Mouse (Mus musculus): ENCODE data around the gene Pnmal1. TPM values are rescaled to one million over a fixed set of nuclear protein-coding genes. Genes with fewer than 3 reads are reported as not detected.

The Pnmal1 gene
- under 1 TPM; 0.16 to 0.21 TPM for total RNA-seq (2021)
- long read RNA-seq, experiment 1, result 0 reads
- long read RNA-seq, experiment 2, result 0 reads

DNA sequence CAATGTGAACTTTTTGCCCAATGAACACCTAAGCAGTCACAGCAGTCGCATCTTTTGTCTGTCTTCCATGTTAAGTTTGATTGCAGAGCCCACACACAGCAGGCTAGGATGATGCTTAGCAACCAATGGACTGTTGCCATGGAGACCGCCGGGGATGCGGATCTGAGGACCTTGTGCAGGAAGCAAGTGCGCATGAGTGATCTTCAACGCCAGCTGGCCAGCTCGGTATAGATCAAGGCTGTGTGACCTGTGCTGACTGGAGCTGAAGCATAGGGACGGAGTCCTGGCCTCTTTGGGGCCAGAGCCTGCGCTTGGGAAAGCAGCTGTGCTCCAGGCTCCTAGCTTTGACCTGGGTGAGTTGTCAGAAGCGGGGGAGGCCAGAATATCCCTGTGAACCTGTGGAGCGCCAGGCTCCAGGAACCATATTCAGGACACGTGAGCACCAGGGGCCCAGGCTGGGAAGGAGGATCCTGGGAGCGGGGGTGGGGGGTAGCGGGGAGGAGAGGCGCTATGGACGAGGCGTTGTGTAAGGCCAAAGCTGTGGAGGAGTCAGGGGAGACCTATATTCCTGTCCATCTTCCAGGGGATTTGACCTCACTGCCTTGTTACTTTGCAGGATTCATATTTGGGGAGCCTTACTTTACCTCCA is at the start of gene Pnmal1:
Gene Pnmal1 (plus strand): TSS at position 141 of the 649 bp plus-strand sequence.
- no peak for DNase-seq

DNA sequence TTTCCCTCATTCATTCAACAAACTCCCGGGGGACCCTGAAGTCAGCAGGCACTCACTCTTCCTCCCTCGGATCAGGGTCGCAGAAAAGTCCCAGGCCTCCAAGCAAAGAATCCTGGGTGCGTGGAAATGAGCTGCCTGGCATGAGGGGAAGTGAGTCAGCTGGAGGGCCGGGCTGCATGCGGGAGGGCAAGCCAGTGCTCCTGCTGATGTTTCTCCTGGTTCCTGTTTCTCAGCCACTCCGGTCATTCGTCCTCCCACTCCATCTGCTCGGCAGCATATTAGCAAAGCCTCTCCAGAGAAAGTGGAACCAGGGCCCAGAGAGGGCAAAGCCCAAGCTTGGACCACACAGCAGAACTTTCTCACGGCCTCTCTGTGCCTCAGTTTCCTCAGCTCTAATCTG is 49.6 kb upstream of the Pnmal1 start:
- no peak for DNase-seq

DNA sequence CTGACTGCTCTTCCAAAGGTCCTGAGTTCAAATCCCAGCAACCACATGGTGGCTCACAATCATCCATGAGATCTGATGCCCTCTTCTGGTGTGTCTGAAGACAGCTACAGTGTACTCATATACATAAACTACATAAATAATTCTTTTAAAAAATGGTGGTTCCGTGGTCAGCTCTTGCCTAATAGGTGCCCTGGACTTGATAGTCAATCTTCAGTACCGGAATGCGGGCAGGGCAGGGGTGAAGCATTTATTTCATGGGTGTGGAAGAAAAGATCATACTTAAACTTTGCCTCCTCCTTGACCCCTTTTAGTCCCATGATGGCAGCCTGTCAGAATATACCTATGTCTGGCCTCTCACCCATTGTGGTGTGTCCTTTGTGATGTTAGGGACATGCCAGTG is 47.6 kb upstream of the Pnmal1 start:
- no peak for DNase-seq

DNA sequence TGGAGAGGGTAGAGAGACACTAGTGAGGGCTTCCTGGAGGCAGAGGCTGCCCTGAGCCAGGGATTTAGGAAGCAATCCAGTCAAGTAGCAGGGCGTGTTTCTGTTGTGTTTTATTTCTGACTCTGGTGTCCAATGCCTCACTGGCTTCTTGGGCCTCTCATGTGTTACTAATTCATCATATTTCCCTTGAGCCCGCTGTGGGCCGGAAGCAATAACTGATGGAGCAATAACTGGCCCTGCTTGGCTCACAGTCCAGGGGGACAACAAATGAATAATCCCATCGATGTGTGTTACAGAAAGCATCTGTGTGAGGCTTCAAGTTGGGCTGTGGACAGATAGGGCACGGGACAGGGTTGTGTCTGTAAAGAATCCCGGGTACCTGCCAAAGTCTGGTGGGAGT is 47.1 kb upstream of the Pnmal1 start:
- no peak for DNase-seq

DNA sequence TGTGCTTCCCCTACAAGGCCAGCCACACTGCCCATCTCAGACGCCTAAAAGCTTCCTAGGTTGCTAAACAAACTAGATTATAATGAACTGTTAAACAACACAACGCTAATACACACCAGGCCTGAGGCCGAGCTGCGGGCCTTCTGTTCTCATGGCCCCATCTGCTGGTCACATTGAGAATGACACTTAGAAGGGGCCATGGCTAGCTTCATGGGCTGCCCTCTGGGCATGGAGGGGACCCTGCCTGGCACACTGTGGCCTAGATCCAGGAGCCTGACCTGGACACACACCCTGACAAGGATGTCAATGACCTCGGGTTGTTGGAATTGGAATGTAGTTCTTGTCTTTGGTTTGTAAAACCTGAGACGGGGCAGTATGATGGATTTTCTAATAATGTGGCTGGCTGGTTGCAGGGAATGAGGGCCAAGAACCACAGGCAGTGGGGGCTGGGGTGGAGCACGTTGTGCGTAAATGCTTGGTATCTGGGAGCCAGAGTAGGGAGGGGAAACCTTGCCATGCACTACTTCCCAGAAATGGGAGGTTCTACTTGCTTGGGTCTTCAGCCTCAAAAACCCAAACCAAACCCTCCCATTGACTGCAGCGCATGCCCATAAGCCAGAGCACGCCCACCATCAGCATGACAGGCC is 45.5 kb upstream of the Pnmal1 start:
- peak; percentile 78 for DNase-seq

DNA sequence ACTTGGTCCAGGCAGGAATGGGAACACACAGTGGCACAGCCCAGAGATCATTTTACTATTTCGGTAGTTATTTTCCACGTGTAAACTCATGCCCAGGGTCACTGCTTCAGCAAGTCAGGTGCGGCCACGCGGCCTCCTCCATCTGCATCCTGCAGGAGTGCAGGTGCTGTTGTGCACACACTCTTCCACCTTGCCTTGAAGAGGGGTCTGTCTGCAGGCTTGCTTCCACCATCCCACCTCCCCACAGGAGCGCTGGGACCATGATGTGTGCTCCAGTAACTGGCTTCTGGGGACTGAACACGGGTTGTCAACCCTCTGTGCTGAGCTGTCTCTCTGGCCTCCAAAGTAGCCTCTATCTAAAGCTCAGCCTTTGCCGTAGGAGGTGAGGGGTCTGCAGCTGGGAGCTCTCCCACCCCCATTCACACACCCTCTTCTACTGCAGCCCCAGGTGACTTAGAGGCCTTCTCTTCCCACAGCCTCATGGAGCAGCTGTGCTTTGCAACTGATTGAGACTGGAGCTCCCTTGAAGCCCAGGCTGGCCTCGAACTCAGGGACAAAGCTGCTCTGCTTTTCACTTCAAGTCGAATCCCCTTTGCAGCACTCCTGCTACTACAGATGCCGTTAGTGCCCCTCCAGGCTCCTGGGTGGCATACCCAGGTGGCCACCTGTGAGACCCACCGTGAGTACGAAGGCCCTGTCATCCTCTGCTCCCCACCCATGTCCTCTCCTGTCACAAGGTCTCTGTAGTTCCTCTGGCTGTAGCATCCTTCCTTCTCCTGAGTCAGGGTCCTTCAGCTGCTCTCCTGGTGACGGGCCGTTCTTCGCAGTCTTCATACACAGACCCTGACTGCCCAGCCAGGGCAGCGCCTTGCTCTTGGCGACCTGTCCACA is 44.8 kb upstream of the Pnmal1 start:
- DNase-seq, result no peak

DNA sequence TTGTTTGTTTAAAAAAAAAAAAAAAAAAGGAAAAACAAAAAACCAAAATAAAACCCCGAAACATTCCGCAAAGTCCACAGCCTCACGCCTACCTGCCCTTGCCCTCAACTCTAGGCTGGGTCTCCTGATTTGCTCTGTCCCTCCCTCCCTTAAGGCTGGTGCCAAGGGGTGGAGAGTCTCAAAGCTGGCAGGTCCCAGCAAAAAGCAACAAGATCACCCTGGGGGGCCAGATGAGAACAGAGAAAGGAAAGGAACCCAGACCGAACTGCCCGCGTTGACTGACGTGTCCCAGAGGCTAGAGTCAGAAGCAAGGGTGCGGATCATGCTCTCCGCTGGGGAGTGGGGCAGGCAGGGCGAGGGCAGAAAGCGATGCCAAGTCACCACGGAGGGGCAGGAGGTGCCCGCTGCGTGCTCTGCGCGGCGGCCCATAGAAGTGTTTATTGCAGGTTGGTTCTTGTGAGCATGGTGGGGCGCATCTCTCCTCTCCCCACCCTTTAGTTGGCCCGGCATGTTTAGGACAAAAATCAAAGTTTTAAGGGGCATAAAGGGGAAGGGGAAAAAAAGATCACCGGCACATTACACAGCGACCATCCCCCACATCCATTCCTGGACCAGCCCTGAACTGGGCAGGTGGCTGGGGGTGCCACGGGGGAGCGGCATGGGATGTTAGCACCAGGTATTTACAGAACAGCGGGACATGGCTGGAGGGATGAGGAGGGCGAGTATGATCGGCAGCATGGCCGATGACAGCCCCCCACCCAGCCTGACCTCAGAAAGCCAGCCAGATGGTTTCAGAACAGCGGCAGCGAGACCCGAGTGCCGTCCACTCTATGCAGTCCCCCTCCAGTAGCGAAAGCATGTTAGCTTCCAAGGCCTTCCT is 43.8 kb upstream of the Pnmal1 start:
- DNase-seq, result no peak

DNA sequence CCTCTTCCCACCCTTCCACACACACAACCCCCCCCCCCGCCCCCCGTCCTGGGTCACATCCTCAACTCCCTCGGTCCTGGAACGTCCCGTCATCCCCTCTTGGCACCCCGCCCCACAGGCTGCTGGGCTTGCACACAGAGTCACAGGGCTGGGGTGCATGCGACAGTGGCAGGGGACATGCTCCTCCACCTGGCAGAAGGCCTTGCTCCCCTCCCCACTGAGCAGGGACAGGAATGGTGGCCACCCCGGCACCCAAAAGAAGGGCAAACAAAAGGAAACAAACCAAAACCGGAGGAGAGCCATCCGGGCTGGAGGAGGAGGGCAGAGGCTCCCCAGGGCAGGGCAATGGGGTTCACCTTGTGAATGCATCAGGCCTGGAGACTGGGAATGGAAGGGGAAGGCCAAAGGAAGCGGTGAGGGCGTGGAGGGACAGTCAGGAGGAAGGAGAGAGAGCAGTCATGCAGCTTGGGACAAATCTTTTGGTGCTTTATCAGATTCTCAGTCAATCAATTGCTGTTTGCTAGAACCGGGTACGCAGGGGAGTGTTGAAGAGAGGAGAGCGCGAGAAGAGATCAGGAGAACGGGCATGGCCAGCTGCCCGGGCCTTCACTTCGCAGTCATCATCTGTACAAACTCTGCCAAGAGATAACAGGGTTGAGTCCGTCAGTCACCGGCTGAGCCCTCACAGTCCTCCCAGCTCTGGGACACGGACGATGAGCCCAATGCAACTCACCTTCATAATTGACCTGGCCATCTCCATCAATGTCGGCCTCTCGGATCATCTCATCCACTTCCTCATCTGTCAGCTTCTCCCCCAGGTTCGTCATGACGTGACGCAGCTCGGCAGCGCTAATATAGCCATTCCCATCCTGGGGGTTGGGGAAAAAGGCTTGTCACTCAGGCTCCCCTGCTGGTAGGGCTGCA is 42.9 kb upstream of the Pnmal1 start:
- DNase-seq, result no peak

DNA sequence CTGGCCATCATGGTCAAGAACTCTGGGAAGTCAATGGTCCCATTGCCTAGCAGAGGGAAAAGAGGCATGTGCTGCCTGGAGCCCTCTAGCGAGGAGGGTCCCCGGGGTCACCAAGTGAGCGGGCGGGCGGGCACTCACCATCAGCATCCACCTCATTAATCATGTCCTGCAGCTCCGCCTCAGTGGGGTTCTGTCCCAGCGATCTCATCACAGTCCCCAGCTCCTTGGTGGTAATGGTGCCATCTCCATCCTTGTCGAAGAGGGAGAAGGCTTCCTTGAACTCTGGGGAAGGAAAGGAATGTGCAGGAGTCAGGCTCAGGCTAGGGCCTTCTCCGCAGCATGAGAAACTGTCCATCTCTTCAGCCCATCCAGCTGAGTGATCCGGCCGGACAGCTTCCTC is 42.0 kb upstream of the Pnmal1 start:
- DNase-seq, result no peak

DNA sequence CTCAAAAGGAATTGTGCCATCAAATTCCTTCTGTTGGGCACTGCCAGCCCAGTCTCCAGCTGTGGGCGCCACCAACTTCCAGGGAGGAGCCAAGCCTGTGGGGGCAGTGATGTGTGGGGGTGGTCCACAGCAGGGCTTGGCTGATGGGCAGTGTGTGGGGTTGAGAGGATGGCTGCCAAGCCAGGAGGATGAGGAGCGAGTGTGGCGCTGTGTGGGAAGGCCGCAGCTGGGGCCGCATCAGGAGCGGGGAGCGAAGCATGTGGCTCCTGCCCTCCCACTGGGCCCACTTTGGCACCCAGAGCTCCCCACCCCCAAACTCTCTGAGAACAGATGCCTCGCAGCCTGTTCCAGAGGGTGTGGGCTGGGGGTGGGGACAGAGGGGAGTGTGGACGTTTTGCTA is 41.5 kb upstream of the Pnmal1 start:
- DNase-seq, result no peak

DNA sequence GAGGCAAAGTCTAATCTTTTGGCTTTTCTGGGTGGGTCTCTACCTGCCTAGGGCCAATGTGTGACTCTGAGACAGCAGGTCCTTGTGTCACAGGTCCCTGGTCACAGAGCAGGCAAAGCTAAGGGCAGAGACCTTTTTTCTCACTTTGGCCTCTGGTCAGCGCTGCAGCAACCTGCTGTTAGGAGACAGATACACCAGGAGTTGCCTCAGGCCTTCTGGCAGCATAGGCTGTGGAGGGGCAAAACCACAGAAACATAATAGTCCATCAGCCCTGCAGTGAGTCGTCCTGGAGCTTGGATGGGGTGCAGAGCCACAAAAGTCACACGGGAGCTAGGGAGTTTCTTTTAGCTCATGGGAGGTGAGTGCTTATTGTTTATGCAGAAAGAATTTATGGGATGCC is 40.8 kb upstream of the Pnmal1 start:
- no peak for DNase-seq

DNA sequence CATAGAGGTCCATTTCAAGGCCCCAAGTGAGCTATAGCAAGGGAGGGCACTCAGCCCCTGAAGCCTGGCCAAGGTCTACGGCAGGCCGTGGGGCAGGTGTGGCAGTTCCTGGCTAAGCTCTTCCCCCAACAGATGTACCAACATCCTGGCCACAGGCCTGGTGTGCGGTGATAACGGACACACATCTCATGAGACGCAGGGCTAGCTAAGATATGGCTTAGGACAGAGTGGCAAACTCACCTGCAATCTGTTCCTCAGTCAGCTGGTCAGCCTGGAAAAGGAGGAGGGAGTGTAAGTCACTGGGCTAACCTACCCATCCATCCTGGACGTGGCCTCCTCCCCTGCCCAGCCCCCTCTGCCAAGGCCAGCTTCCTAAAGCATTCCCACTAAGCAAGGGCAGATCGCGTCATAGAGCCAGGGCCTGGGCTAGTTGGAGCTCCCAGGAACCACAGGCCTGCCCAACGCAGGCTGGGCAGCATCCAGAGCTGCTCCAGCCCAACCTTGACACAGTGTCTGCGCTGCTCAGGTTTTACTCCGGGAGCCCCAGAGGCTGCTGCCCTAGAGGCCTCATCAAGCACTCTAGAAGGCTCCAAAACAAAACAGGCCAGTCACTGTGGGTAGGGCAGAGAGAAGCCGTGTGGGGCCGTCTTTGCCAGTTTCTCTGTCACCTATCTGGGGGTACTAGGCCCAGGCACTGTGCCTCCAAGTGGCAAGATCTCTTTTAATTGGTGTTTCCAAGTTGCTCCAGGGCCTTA is 39.9 kb upstream of the Pnmal1 start:
- no peak for DNase-seq

DNA sequence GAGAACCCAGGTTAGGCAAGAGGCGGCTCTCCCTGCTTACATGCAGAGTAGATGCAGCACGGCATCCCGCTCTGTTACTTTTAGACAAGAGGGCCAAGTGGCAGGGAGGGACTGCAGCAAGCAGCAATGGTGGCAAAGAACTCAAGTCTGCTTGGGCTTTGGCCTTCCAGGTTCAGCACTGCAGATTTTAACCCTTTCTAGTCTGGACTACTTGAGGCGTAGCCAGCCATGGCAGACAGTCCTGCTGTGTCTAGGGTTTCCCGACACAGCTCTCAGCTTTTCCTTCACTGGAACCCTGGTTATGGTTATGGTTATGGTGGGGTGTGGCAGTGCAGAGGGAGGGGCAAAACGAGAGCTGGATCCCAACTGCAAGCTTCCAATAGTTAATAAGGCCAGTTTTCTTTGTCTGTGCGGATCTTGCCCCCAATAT is 39.3 kb upstream of the Pnmal1 start:
- no peak for DNase-seq

DNA sequence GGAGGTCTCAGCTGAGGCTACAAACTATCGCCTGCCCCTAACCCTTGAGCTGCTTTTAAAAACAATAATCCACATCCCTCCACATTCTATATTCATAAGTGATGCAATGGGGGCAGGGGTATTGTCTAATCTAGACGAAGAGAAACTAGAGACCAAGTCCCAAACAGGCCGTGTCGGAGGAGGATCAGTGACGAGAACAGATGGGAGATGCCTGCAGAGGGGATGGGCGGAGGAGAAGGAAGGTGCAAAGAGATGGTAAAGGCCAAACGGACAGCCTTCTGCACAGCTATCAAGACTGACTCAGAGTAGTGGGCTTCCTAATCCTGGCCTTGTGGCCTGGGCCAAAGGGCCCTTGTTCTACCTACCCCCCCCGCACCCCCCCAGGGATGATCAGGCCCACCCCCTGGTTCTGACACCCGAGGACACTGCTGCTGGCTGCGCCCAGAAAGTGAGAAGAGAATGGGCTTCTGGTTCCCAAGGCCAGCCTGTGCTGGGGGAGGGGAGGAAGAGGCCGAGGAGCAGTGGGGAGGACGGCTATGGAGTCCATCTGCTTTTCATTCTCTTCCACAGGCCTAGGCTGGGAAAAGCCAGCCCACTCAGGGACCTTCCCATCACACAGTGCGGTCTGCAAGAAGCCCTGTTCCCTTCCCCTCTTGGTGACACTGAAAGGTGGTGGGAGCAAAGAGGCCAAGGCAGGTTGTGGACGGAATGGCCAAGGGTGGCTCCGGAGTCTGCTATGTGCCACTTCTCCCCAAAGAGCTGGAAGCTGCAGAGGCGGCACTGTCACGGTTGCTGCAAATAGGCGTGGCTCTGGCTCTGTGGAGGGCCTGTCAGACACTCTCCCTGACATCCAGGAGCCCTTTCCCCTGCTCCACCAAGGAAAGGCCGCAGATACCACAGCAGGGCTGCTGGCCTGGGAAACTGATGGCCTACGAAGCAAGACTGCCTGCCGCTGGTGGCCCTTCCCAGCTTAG is 38.4 kb upstream of the Pnmal1 start:
- DNase-seq, result peak; percentile 37

DNA sequence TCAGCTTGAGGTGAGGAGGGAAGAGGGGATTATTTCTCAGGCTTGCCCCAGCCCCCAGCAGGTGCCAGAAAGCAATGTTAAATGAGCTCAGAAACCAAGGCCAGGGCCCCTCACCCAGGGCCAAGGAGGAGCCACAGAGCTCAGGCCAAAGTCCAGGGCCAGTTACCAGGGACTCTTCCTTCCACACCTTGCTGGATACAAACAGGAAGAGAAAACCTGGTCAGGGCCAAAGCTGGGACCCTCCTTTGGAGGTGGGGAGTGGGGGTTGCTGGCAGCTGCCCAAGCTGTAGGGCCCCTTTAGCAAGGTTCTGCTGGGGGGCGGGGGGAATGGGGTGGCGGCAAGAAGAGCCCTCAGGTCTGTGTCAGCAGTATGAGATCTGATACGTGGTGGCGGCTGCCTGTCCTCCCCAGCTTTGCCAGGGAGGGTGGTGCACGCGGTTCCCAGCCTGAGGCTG is 37.6 kb upstream of the Pnmal1 start:
- DNase-seq, result peak; percentile 31

DNA sequence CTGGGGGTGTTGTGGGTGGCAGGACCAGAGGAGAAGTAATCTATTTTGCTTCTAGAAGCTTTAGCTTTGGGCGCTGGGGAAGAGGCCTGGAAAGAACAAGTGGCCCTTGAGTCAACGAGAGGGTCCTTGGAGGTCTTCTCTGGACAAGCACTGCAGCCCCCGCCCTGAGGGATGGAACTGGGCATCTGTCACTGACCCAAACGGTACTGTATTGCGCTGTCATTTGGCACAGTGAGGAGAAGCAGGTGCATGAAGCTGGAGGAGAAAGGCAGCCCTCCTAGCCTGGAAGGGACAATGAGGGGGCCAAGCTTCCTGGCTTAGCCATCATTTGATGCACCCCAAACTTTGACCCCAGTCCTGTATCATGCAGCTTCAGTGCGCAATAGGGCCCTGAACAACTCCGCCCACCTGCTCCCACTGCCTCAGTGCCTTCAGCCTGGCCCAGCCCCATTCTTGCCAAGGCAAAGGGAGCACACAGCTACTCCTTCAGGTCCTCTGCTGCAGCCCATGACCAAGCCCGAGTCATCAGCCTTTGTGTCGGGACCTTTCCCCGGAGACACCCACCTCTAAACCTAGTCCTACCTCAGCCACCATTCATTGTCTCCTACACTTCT is 37.0 kb upstream of the Pnmal1 start:
- DNase-seq, result no peak

DNA sequence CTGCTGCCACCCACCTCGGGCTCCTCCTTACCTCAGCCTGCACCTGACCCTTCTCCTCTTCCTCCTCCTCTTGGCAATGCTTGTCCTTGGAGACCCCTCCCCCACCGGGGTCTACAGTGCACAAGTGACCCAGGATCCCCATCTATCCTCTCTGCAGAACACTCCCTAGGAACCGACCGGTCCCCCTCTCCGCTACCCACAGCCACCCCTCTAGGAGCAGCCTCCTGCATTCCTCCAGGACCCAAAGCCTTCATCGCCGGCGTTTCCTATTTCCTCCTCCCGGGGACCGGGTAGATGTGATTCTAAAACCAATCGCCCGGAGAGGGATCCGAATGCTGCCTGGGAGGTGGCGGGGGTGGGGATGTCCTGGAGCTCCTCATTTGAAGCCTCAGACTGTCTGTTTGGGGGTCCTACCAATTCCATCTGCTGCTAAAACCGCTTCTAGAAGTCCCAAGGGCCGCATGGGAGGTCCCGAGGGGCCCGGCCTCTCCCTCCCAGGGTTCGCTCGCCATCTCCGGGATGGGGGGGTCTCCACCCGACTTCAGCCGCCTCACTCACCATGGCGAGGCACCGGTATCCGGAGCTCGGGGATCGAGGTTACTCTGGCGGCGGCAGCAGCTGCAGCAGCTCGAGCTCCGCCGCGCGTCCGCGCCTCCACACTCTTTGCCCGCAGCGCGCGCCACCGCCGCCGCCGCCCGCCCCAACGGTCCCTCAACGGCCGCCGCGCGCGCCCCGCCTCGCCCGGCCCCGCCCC is 36.0 kb upstream of the Pnmal1 start:
- DNase-seq, result no peak
